Mouse (Mus musculus): ENCODE results near the gene Dcdc2b.
A peak's percentile ranks its signal among the peaks of the same experiment; 100 is the strongest.

Dcdc2b gene

DNA sequence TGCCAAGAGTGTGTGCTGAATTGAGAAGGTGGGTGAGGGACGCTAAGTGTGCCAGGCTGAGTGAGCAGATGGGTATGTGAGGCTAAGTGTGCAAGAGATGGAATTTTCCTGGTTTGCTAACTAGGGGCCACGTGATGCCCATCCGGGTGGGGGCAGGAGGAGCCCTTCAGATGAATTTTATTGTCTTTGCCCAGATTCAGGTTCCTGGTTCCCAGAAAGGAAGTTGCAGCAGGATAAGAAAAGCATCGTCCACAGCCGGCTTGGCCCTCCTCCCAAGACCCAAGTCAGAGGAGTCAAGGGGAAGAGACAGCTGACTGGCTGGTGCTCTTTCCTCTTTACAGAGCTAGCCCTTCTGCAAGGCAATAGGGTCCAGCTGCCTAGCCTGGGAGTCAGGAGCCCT, 35.6 kb downstream of the Dcdc2b start, which contains the start of gene Fam167b:
Gene Fam167b, minus strand, starts transcription at position 84 of the 400 bp plus-strand sequence.
- no peak for DNase-seq (ENCODE audit: low spot score in 2 of 2)

GRCm38 (mm10) chr4:129577688-129578087, 36.4 kb downstream of the Dcdc2b start:
- DNase-seq (ENCODE audit: low spot score in 2 of 2): no peak

DNA sequence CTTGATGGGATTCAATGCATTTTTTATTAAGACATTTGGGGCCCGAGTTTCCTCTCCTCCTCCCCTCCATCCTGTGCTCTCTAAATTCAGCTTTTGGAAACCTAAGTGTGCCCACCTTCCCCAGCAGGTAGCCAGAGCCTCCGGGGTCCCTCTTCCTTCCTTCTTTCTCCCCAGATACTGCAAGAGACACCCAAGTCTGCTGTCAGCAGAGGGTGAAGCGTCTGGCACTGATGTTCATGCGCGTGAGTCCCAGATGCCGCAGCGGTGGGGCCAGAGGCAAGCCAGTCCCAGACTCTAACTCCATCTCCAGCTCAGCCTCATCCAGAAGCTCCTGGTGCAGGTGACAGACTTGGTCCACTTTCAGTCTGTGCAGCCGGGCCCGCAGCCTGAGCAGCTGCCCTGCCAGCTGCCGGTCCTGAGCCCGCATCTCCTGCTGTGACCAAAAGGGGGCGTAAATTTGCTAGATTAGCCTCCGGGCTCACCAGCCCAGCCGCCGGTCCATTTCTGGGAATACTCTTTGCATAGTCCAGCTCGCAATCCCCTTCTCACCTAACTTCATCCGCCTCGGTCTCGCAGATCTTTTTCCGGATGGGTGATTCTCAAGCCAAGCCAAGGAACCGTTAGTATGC, 37.1 kb downstream of the Dcdc2b start:
- DNase-seq (ENCODE audit: low spot score in 2 of 2): peak; percentile 65 to 75

DNA sequence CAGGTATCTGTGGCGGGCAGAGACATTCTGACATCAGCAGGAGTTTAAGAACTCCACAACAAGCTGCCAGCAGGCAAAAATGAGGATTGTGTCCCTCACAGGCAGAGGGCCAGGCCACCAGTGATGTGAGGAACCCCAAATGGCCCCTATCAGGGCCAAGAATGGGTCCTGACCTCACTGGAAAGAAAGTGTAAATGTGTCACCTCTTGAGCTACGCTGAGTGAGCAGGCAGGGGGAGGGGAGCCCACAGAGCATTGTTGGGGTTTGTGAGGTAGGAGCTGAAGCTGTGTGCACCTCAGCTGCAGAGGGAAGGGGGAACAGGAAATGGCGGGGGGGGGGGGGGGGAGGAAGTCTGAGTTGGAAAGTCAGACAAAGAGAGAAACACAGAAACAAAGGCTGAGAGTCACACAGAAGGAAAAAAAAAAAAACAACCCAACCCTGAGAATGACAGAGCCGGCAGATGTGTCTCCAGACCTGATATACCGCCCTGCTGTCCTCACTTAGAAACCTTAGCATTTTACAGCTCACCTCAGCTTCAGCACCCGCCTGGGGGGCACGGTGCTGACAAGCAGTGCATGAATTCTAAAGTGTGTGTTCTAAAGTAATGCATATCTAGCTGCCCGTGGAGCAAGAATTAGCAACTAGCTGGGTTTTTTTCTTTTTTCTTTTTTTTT, 38.7 kb downstream of the Dcdc2b start:
- DNase-seq (ENCODE audit: low spot score in 2 of 2): peak; percentile 91 to 94

DNA sequence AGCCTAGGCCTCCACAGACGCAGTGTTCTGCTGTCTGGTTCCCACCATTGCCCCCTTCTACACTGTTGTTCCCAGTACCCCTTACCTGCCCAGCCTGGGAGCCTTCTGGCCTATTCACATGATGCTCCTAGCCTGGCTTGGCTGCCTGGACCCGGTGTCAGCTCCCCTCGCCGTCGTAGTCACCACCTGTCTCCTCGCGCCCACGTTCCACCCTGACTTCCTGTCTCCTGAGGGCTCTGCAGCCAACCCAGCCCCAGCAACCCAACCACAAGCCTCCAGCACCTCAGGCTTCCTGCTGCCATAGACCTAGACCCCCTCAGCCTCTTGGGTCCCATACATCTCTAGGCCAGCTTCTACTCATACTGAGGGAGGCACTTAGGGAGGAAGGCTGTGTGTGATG, 40.6 kb downstream of the Dcdc2b start, which contains the start of gene Lck:
Gene Lck, minus strand, starts transcription at position 212 of the 400 bp plus-strand sequence.
- DNase-seq (ENCODE audit: low spot score in 2 of 2): peak; percentile 72 to 73

DNA sequence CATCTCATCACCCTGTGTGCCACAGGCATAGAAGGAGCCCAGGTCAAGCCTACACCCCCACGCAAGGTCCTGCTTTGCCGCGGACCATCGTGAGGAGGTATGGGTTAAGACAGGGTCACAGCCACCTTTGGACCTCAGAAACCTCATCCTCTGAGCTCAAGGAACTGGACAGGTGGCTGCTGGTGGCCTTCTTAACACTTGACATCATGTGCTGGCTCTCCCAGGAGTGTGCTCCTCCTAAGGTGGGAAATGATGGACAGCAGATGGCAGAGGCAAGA, 41.0 kb downstream of the Dcdc2b start:
- DNase-seq (ENCODE audit: low spot score in 2 of 2): no peak

- DNase-seq (ENCODE audit: low spot score in 2 of 2): no peak
These were observed 41.6 kb downstream of the Dcdc2b start for GRCm38 (mm10) chr4:129572236-129573092.

- peak; percentile 66 to 82 for DNase-seq (ENCODE audit: low spot score in 2 of 2)
These were observed 42.4 kb downstream of the Dcdc2b start for GRCm38 (mm10) chr4:129571551-129572084.

DNA sequence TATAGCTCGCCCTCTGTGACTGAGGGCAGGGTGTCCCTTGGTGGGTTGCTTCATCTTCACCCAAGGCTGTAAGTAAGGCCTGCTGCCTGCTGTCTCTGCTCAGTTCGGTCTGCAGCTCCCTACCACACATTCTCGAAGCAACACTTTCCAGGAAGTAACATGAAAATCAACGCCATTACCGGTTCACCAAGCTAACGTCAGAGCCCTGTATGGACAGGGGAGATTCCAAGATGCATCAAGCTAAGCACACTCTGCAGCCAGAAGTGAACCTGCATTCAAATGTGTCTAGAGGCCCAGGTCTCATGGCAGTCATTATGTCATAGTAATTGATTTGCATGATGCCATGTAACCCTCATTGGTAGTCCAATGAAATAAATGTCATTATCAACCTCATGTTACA, 44.0 kb downstream of the Dcdc2b start:
- DNase-seq (ENCODE audit: low spot score in 2 of 2): peak; percentile 58 to 70

DNA sequence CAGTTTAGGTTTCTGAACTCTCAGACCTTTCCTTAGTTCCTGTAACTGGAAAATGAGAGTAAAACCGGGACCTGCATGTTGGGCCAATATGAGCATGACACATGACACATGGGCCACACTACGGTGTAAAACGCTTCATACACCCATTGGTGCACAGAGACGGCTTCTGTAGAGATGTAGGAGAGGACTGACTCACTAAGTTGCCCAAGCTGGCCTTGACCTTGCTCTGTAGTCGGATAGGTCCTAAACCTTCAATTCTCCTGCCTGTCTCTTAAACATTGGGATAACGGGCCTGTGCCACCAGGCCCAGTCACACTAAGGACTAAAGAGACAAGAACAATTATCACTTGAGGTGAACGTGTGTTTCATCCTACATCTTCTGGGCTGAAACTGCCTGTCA, 45.7 kb downstream of the Dcdc2b start:
- no peak for DNase-seq (ENCODE audit: low spot score in 2 of 2)

DNA sequence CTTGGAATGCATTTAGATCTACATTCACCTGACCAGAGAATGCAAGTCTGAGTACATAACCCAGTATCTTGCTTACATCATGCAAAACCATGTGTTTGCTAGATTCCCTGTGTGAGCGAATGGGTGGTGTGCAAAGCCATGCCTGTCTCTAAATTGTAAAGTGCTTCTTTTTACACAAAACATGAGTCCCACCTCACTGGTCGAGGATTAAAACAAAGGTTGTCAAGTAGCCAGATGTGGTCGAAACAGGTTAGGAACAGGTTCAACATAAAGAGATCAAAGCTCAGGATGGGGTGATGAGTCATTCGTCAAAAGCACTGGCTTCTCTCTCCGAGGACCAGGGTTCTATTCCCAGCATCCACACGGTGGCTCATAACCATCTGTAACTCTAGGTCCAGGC, 48.9 kb downstream of the Dcdc2b start:
- no peak for DNase-seq (ENCODE audit: low spot score in 2 of 2)

- no peak for DNase-seq (ENCODE audit: low spot score in 2 of 2)
These were observed 50.3 kb downstream of the Dcdc2b start for GRCm38 (mm10) chr4:129563718-129564117.

DNA sequence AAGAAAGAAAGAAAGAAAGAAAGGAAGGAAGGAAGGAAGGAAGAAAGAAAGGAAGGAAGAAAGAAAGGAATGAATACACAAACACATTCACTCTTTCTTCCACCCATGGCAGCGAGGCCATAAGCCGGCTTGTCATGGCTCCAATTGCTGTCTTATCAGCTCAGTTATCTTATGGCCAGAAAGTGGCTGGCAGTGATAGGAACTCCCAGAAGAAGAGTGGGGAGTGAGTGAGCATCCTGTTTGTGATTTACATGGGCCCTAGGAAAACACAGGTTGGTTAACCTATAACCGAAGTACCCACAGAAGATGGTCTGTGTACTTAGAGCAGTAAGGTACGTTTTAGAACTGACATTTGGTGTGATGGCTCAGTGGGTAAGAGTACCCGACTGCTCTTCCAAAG, 52.9 kb downstream of the Dcdc2b start:
- DNase-seq (ENCODE audit: low spot score in 2 of 2): no peak

All from natural killer cell, adult 2 months (primary cell).